Mouse (Mus musculus): Measurements from ENCODE around the gene Cdiptos. TPM values are rescaled to one million over a fixed set of nuclear protein-coding genes. Genes with fewer than 3 reads are reported as not detected.

Gene Cdiptos
- polyA plus RNA-seq, 1 experiment = 1.1 TPM

DNA sequence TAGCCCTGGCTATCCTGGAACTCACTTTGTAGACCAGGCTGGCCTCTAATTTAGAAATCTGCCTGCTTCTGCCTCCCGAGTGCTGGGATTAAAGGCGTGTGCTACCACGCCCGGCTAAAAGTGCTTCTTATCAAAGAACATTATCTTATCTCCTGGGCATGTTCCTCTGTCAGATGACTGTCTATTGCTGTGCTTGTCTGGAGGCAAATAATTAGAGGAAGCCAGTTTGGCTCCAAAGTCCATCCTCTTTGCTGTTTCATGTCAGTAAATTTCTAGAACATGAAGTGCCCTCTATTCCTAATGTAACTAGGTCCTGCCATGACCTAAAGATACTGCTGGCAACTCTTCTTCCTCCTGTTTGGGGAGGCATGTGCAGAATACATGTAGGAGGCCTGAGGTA lies 6.2 kb upstream of the Cdiptos start:
- 36% methylated on average over 4 of the region's 4 CpGs for WGBS
- DNase-seq (ENCODE audit: low read depth, low spot score) = no peak

DNA sequence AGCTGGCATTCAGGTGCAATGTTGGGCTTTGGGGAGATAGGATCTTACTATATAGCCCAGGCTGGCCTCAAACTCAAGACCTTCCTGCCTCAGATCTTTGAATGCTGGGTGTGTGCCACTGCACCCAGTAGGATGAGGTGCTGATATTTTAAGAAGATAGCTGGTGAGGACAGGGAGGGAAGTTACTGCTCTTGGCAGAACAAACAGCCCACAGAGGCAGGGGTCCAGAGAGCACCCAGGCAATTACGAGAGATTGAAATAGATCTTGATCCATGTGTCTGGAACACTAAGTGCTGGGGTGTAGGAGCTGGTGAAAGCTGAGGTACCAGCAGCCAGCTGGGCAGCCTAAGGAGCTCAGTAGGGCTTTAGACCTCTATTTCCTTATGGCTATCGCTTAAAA lies 5.7 kb upstream of the Cdiptos start:
- 97% methylated on average over 2 of the region's 2 CpGs for WGBS
- no peak for DNase-seq (ENCODE audit: low read depth, low spot score)

- DNase-seq (ENCODE audit: low read depth, low spot score) = no peak
- 91% methylated on average over 6 of the region's 6 CpGs for WGBS
Measured at GRCm38 (mm10) chr7:126978841-126979240, 2.9 kb upstream of the Cdiptos start.

DNA sequence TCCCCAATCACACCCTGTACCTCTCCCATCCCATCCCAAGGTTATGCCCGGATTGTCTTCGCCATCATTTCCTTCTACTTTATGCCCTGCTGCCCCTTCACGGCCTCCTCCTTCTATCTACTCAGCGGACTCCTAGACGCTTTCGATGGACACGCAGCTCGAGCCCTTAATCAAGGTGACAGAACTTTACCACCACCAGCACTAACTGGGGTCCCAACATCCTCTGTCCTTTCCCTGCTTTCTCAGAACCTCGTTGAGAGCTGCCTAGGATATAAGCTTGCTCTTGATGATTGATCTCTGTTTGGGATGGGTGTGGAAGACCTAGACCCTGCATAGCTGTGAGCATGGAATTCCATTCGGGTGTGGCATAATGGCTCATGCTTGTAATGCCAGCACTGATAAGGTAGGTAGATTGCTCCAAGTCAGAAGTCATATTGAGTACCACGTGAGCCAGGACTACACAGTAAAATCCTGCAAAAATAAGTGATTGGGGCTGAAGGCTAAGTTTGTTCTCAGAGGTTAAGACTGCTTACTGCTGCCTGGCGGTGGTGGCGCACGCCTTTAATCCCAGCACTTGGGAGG lies 1.1 kb upstream of the Cdiptos start:
- peak; percentile 67 for DNase-seq (ENCODE audit: low read depth, low spot score)
- 12% methylated on average over 14 of the region's 14 CpGs for WGBS

- DNase-seq (ENCODE audit: low read depth, low spot score) = no peak
- 0% methylated on average over 1 of the region's 1 CpGs for WGBS
Measured at GRCm38 (mm10) chr7:126975893-126975949, 177 bp downstream of the Cdiptos start, which contains the start of gene Cdipt. TSS of gene Cdipt (plus strand) at chr7:126975914.

GRCm38 (mm10) chr7:126975493-126975892 lies 405 bp downstream of the Cdiptos start:
- no peak for DNase-seq (ENCODE audit: low read depth, low spot score)
- 5% methylated on average over 8 of the region's 8 CpGs for WGBS

- WGBS = 78% methylated on average over 6 of the region's 6 CpGs
- DNase-seq (ENCODE audit: low read depth, low spot score) = no peak
Measured at GRCm38 (mm10) chr7:126967361-126967760, 8.5 kb downstream of the Cdiptos start.

GRCm38 (mm10) chr7:126965568-126965967 lies 10.3 kb downstream of the Cdiptos start:
- no peak for DNase-seq (ENCODE audit: low read depth, low spot score)
- 31% methylated on average over 3 of the region's 3 CpGs for WGBS

DNA sequence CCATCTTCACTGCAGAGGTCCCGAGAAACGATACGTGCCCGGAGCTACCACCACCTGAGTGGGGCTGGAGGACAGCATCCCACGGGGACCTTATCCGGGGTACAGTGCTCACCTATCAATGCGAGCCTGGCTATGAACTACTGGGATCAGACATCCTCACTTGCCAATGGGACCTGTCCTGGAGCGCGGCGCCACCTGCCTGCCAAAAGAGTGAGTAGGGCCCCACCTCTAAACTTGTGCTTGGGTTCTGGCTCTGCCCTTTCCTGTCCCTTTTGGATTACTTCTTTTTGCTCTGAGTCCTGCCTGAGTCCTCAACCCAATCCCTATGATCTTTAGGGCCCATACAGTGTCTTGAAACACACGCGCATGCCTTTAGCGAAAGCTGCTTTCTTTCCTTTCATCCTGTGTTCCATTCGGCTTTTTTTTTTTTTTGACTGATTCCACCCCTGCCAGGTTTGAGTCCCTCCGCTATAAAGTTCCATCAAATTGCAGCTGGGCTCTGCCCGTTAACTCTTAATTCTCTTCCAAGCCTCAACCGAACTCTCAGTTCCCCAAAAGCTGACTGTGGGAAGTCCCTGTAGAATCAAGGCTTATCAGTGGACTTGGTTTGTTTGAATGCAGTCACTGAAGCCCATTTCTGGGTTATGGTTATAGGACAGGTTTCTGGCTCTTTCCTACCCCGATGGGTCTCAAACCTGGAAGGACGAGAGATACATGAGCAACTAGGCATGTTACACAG lies 12.2 kb downstream of the Cdiptos start:
- WGBS = 31% methylated on average over 19 of the region's 19 CpGs
- DNase-seq (ENCODE audit: low read depth, low spot score) = no peak

DNA sequence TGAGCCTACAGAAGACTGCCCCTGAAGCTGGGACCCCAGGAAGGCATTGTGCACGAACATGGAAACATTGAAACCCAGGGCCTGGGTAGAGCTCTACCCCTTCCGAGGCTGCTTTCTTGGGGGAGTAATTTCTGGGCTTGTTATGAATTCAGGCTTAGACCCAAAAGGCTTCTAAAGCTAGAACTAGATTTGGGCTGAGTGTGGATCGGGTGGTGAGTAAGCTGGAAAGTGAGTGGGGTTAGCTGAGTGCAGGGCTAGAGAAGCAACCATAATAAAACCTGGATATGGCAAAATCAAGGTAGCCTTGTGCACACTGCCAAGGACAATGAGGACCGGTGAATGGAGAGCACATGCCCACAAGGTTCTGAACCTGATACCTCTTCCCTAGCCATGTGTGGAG lies 13.9 kb downstream of the Cdiptos start:
- WGBS = 89% methylated on average over 4 of the region's 4 CpGs

GRCm38 (mm10) chr7:126961095-126961494 lies 14.8 kb downstream of the Cdiptos start:
- no peak for DNase-seq (ENCODE audit: low read depth, low spot score)
- WGBS = 91% methylated on average over 5 of the region's 5 CpGs

More for the DNA sequence above, 13.9 kb downstream of the Cdiptos start:
- DNase-seq (ENCODE audit: low read depth, low spot score) = no peak

DNA sequence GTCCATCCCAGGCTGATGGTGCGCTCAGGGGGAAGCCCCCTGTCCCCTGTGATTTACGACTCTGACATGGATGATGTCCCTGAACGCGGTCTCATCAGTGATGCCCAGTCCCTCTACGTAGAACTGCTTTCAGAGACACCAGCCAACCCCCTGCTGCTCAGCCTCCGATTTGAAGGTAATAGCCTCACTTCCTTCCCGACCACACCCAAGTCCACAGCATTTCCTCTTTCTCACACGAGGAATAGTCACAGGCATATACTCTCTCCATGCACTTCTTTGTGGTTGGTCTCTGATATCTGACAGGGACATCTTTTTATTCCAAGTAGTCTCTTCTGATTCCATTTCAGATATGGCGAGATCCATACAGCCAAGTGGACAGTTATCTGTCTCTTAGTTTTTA lies 16.1 kb downstream of the Cdiptos start:
- WGBS = 39% methylated on average over 9 of the region's 9 CpGs
- DNase-seq (ENCODE audit: low read depth, low spot score) = no peak

DNA sequence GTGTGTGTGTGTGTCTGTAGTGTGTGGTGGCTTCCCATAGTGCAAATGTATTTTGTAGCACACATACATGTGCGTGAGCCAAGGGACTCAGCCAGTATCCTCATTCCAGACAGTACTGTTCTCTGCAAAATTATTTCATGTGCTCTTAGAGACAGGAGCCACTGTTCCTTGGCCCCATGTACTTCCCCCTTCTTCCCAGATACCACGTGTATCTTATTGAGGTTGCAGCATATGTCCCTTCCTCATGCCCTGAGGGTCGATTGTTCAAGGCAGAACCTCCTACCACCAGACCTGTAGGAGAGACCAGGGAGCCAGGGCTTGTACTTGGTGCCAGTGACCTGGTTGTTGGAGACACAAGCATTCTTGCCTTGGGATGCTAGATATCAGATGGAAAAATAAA lies 20.8 kb downstream of the Cdiptos start:
- no peak for DNase-seq (ENCODE audit: low read depth, low spot score)
- WGBS = 46% methylated on average over 3 of the region's 3 CpGs

- DNase-seq (ENCODE audit: low read depth, low spot score) = no peak
- 2% methylated on average over 7 of the region's 8 CpGs for WGBS
Measured at GRCm38 (mm10) chr7:126952646-126953045, 23.3 kb downstream of the Cdiptos start.

GRCm38 (mm10) chr7:126951741-126952140 lies 24.2 kb downstream of the Cdiptos start:
- DNase-seq (ENCODE audit: low read depth, low spot score) = no peak
- WGBS = 25% methylated on average over 4 of the region's 4 CpGs

GRCm38 (mm10) chr7:126950647-126951615 lies 25.0 kb downstream of the Cdiptos start:
- DNase-seq (ENCODE audit: low read depth, low spot score) = no peak
- WGBS = 13% methylated on average over 26 of the region's 26 CpGs

DNA sequence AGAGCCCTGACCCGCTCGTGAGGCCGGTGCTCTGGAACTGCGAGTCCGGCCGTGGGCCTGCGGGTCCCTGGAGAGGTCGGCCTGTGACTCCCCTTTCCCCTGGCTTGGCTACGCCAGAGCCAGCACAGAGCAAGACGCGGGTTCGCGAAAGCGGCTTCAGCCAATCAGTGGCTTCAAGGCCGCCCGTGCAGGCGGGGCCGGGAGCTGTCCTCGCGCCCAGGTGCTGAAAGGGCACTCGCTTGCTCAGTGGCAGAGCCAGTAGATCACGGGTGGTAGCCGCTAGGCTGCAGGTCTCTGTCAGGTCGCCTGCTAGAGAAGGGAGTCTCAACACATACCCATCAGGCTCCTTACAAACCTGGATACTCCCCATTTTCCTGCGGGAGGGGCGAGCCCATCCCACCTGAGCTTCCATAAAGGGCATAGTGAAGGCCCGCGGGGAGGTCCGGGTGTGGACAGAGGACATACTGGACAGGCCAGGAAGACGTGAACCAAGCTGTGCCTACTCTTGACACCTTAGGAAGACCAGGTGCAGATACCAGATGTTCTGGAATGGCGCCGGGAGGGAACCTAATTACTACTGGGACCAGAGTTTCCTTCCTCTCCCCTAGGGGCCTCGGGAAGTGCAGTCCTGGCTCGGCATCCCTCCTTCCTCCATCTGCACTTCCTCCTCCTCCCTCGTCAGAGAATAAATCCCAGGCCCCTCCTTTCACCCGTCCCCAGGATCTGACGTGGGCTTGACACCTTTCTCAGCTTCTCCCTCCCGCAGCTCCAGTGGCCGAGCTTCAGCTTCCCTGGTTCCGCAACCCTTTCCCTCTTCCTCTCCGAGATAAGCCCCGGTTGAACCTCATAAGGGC lies 25.9 kb downstream of the Cdiptos start, which contains the start of gene Sez6l2:
Gene Sez6l2, plus strand, starts transcription at position 771 of the 854 bp plus-strand sequence.
- 2% methylated on average over 42 of the region's 42 CpGs for WGBS
- DNase-seq (ENCODE audit: low read depth, low spot score) = no peak

DNA sequence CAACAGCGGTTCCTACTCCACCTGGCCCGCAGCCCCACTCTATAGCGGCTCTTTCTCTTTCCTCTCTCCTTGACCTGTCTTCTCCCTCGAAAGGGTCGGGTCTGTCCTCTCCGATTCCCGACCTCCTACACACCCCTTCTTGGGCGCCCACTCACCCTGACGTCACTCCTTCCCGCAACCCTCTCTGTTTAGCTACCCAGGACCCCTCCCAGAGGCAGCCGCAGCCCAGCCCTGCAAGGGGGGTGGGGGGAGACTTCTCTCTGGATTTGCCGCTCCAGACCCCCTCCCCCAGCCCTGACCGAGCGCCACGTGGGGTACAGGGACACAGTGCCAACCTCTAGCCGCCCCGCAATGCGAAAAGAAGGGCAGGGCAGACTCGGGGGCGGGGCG lies 26.5 kb downstream of the Cdiptos start, which contains the start of gene Asphd1:
Gene Asphd1, minus strand, starts transcription at position 180 of the 390 bp plus-strand sequence.
- 6% methylated on average over 21 of the region's 21 CpGs for WGBS
- DNase-seq (ENCODE audit: low read depth, low spot score) = no peak

- 79% methylated on average over 10 of the region's 10 CpGs for WGBS
Measured at GRCm38 (mm10) chr7:126948626-126949025, 27.3 kb downstream of the Cdiptos start.

DNA sequence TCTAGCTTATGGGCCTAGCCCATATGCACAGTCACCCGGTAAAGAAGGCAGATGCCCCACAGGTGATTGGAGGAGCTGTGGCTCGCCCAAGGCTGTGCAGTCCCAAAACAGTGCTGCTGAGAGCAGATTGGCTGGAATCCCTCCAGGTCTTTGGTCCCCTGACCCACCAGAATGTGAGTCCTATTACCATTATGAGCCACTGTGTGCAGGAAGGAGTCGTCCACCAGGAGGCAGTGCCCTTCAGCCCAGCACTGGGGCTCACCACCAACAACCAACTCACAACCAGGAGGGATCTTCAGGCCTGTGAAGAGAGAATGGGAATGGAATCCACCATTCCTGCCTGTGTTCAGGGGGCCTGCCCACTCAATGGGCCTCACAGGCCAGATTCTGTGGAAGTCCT lies 29.4 kb downstream of the Cdiptos start:
- WGBS = 54% methylated on average over 3 of the region's 3 CpGs
- no peak for DNase-seq (ENCODE audit: low read depth, low spot score)

More at GRCm38 (mm10) chr7:126948626-126949025, 27.3 kb downstream of the Cdiptos start:
- DNase-seq (ENCODE audit: low read depth, low spot score) = no peak
